Mouse (Mus musculus): ENCODE results near the gene Ankrd36. TPM values are rescaled to one million over a fixed set of nuclear protein-coding genes. Genes with fewer than 3 reads are reported as not detected.
A peak's percentile ranks its signal among the peaks of the same experiment; 100 is the strongest.

Ankrd36 gene
- total RNA-seq, 2 experiments from 2014 or later = not detected

- no peak for DNase-seq
- intact Hi-C loops (cut with DNase I) = loop anchor here (10.0 kb wide), 1 partner anchor 330 kb away; no protein-coding TSS in a partner anchor
Measured at GRCm38 (mm10) chr11:5625101-5625500, 55.6 kb downstream of the Ankrd36 start.

- DNase-seq = peak; percentile 82 to 88
- intact Hi-C loops (cut with DNase I) = loop anchor here (1.0 to 10.0 kb wide), 2 partner anchors 144 to 334 kb away; no protein-coding TSS in a partner anchor
Measured at GRCm38 (mm10) chr11:5629033-5629432, 59.5 kb downstream of the Ankrd36 start.

DNA sequence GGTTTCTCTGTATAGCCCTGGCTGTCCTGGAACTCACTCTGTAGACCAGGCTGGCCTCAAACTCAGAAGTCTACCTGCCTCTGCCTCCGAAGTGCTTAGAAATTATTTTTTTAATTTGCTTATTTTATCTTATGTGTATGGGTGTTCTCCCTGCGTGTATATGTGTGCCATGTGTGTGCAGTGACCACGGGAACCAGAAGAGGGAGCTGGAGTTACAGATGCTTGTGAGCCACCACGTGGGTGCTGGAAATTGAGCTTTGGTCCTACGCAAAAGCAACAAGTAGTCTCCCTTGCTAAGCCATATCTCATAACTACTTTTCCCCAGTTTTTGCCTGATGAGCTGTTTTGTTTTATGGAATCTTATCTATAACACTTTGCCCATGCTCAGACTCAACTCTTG is 73.6 kb downstream of the Ankrd36 start:
- DNase-seq = no peak
- intact Hi-C loops (cut with DNase I) = no loop called here

GRCm38 (mm10) chr11:5650321-5650720 is 80.8 kb downstream of the Ankrd36 start:
- peak in 1 of 2 experiments; percentile 7 for DNase-seq
- intact Hi-C loops (cut with DNase I) = no loop called here

DNA sequence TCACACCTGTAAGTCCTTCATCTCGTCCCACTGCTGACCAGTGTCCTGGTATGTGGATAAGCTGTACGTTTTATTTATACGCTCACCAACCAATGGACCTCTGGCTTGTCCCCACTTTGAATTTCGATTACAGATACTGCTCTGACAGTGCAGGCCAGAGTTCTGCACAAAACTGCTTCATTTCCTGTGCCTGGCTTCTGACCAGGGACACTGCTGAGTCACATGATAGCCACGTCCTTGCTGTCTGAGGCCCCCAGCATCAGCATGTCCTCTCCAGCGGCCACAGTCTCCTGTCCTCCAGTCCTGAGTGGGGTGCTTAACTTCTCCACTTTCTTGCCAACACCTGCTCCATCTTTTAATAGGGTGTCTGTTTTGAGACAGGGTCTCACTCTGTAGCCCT is 113.1 kb downstream of the Ankrd36 start:
- DNase-seq = peak in 1 of 2 experiments; percentile 10
- intact Hi-C loops (cut with DNase I) = no loop called here

DNA sequence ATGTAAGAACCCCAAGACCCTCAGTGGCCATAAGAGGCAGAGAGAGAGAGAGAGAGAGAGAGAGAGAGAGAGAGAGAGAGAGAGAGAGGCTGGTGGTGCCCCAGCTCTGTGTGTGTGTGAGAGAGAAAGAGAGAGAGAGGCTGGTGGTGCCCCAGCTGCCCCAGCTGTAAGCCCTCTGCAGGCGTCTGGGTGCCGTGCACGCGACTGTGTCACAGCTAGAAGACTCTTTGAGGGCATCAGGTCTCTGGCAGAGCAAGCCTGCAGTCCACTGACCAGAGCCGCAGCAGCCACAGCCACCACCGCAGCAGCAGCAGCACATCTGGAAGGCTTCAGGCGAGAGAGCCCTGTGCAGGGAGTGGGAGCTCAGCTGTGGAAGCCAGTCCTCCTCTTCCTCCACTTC is 114.8 kb downstream of the Ankrd36 start:
- no peak for DNase-seq
- intact Hi-C loops (cut with DNase I) = no loop called here

- DNase-seq = peak in 1 of 2 experiments; percentile 31
- intact Hi-C loops (cut with DNase I) = loop anchor here (1.0 to 2.0 kb wide), 2 partner anchors 10 to 207 kb away; no protein-coding TSS in a partner anchor
Measured at GRCm38 (mm10) chr11:5691775-5692174, 122.3 kb downstream of the Ankrd36 start.

DNA sequence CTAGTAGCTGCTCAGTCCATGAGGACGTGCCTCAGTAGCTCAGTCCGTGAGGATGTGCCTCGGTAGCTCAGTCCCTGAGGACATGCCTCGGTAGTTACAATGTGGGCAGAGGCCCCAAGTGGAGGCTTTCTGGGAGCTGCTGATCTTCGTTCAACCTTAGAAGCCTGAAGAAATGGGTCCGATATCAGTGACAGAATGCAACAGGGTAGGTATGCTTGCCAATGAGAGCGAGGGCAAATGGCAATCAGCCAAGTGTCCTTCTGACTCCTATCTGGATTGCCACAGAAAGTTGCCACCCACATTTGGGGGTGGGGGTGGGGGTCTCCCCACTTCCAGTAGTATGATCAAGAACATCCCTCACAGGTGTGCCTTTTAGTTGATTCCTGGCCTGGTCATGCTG is 131.3 kb downstream of the Ankrd36 start:
- no peak for DNase-seq
- intact Hi-C loops (cut with DNase I) = loop anchor here (1.0 kb wide), 1 partner anchor 9 kb away; no protein-coding TSS in a partner anchor

DNA sequence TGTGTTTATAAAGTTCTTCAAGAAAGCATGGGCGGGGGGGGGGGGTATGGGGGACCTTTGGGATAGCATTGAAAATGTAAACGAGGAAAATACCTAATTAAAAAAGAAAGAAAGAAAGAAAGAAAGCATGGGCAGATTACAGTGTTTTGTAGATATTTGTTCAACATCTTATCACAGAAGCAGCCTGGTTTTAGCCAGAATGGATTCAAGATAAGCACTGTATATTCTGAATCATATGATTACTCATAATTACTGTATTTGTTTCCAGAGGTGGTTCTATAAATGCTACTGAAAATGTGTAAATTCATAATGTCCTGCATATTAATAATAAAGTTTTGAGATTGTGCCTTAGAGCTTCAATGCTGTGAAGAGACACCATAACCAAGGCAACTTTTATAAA is 131.8 kb downstream of the Ankrd36 start:
- no peak for DNase-seq
- intact Hi-C loops (cut with DNase I) = loop anchor here (1.0 kb wide), 1 partner anchor 9 kb away; no protein-coding TSS in a partner anchor

DNA sequence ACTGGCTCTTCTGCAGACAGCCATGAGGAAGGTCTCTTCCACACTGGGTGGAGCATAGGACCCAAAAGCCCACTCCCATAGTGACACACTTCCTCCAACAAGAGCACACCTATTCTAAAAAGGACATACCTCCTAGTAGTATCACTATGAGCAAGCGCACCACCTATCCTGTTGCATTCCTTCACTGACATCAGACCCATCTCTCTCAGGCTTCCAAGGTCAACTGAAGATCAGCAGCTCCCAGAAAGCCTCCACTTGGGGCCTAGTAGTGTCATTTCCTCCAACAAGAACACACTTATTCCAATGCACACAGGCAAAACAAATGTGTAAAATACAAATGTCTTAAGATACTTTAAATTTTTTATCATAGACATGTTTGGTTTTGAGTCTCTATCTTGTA is 132.3 kb downstream of the Ankrd36 start:
- no peak for DNase-seq
- intact Hi-C loops (cut with DNase I) = loop anchor here (1.0 kb wide), 1 partner anchor 10 kb away; no protein-coding TSS in a partner anchor

GRCm38 (mm10) chr11:5702271-5702956 is 132.9 kb downstream of the Ankrd36 start:
- intact Hi-C loops (cut with DNase I) = no loop called here
- DNase-seq = no peak

DNA sequence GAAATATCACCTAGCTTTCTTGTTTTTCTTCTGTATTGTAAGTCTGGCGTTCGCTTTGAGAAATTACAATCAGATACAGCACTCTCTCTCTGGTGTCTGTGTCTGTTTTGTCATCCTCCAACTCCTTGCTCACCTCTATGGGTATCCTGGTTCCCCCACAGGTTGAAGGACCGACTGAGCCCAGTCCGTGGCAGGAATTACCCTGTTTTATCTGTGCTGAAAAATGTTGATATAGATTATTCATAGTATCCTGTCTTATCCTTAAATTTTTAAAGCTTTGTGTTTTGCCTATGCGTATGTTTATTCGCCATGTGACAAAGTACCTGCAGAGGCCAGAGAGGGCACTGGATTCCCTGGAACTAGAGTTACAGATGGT is 133.5 kb downstream of the Ankrd36 start:
- DNase-seq = no peak
- intact Hi-C loops (cut with DNase I) = no loop called here

GRCm38 (mm10) chr11:5703341-5703740 is 133.9 kb downstream of the Ankrd36 start:
- no peak for DNase-seq
- intact Hi-C loops (cut with DNase I) = no loop called here

- intact Hi-C loops (cut with DNase I) = loop anchor here (2.0 to 5.0 kb wide), 5 partner anchors 35 to 224 kb away; partner anchors contain the start of genes Dbnl and Urgcp
- DNase-seq = no peak
Measured at GRCm38 (mm10) chr11:5705972-5706371, 136.5 kb downstream of the Ankrd36 start.

DNA sequence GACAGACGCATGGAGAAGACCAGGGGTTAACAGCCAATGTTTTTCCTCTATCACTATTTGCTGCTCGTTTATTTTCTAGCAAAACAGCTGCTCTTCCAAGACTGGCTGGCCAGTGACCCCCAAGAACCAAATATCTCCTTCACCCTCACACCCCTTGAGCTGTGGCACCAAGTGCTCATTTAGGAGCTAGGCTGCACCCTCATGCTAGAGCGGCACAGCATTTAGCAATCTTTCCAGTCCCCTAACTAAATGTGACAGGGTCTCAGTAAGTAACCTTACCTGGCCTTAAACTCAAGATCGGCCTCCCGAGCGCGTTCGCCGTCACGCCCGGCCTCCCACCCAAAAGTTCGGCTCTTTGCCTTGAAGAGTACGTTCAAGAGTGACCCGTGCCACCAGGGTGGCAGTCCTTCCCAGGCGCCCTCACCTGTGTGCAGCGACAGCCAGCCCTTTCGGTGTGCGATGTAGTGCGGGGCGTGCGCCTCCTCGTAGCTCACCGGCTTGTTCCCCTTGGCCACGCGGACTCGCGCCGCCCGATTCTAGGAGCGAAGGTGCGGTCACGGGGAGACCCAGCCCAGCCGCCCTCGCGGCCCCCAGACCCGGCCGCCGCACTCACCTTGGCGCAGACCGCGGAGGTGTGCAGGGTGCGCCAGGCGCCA is 137.5 kb downstream of the Ankrd36 start:
- intact Hi-C loops (cut with DNase I) = loop anchor here (2.0 to 5.0 kb wide), 5 partner anchors 34 to 225 kb away; partner anchors contain the start of genes Dbnl and Urgcp
- no peak for DNase-seq

DNA sequence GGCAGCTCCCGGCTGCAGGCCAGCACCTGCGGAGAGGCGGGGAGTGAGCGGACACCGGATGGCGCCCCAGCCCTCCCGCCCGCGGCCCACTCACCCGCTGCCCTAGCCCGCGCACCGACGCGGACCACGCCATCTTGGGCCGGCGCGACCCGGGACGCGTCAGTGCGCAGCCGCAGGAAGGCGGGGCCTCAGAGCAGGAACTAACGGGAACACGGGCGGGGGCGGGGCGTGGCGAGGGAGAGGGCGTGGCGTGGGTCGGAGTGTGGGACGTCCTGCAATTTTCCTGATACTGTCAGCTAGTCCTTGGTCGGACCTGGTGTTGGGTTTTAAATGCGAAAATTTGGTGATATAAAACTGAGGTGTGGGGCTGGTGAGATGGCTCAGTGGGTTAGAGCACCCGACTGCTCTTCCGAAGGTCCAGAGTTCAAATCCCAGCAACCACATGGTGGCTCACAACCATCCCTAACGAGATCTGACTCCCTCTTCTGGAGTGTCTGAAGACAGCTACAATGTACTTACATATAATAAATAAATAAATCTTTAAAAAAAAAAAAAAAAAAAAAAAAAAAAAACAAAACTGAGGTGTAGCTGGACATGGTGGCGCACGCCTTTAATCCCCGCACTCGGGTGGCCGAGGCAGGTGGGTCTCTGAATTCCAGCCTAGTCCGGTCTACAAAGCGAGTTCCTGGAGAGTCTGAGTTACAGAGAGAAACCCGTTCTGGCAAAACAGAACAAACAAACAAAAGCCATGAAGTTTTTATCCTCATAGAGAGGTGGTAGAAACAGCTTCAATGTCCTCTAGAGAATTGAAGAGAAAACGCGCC is 138.3 kb downstream of the Ankrd36 start:
- DNase-seq = peak; percentile 92 to 93
- intact Hi-C loops (cut with DNase I) = loop anchor here (2.0 to 5.0 kb wide), 5 partner anchors 33 to 225 kb away; partner anchors contain the start of genes Dbnl and Urgcp

- DNase-seq = no peak
- intact Hi-C loops (cut with DNase I) = no loop called here
Measured at GRCm38 (mm10) chr11:5715179-5715578, 145.7 kb downstream of the Ankrd36 start.

DNA sequence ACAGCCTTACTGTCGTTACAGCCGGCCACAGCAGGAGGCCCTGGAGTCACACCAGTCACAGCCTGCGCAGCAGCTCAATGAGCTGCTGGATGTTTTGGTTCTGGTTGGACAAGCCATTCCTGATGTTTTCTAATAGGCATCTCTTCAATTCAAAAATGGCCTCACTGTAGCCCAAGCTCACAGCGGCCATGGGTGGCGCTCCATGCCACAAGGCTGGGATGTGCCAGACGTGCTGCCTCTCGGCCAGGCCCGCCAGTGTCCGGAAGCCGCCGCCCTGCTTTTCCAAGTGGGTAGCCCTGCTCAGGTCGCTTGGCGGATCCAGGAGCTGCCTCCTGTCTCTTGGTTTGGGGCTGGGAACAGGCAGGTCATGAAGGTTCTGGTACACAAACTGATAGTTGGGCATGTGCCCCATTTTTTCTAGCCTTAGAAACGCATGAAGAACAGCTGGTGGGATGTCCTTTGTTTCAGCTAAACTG is 146.2 kb downstream of the Ankrd36 start, which contains the start of gene Mrps24:
TSS of gene Mrps24 (minus strand) at position 51 of the 476 bp plus-strand sequence.
- intact Hi-C loops (cut with DNase I) = no loop called here
- no peak for DNase-seq

GRCm38 (mm10) chr11:5716246-5716645 is 146.8 kb downstream of the Ankrd36 start:
- DNase-seq = no peak
- intact Hi-C loops (cut with DNase I) = no loop called here

GRCm38 (mm10) chr11:5716938-5717705 is 147.6 kb downstream of the Ankrd36 start:
- DNase-seq = peak; percentile 35 to 43
- intact Hi-C loops (cut with DNase I) = no loop called here

Measured in heart, postnatal 36 days (tissue).